Mouse (Mus musculus) ES-E14 (cell line): Measurements from ENCODE around the gene Sept9. TPM values are rescaled to one million over a fixed set of nuclear protein-coding genes. Genes with fewer than 3 reads are reported as not detected.

Experiments
- DNase-seq: peaks from one replicate; pipeline ENCODE4 v3.0.0-alpha.2; 2013; ENCODE audit warnings: low read depth, low spot score
- H3K27ac ChIP-seq: 2 replicates; pipeline ENCODE4 v1.5.1; 2012; ENCODE audit warnings: low read depth, mild to moderate bottlenecking, low read length, moderate library complexity, mixed read lengths; ENCODE audit not compliant: poor library complexity, insufficient read depth, severe bottlenecking
- H3K36me3 ChIP-seq: 2 replicates; pipeline ENCODE4 v1.6.1; 2012; ENCODE audit warnings: mild to moderate bottlenecking, low read length, moderate library complexity, mixed read lengths; ENCODE audit not compliant: control insufficient read depth, poor library complexity, insufficient read depth, severe bottlenecking
- H3K4me1 ChIP-seq, 2 experiments: fragments of 150-350 bp in 1 of 2; sonication (generic) in 1 of 2; 2 replicates each; pipeline ENCODE4 v1.6.1; 2012; ENCODE audit warnings: low read length in 2 of 2, mild to moderate bottlenecking in 1 of 2, mixed read lengths in 1 of 2; ENCODE audit not compliant: control insufficient read depth in 2 of 2, insufficient read depth in 2 of 2, poor library complexity in 1 of 2
- H3K4me3 ChIP-seq, 2 experiments: fragments of 150-350 bp in 1 of 2; sonication (generic) in 1 of 2; 2 replicates each; pipeline ENCODE4 v1.5.1; 2012; ENCODE audit warnings: low read length in 2 of 2, low read depth in 1 of 2, mild to moderate bottlenecking in 1 of 2, mixed read lengths in 1 of 2; ENCODE audit not compliant: insufficient read depth in 1 of 2, poor library complexity in 1 of 2, severe bottlenecking in 1 of 2
- H3K9ac ChIP-seq: 2 replicates; pipeline ENCODE4 v1.6.1; 2012; ENCODE audit warnings: low read depth, mild to moderate bottlenecking, low read length, mixed read lengths; ENCODE audit not compliant: poor library complexity, insufficient read depth, severe bottlenecking
- H3K9me3 ChIP-seq: fragments of 150-350 bp; sonication (generic); 2 replicates; pipeline ENCODE4 v1.6.1; 2012; ENCODE audit warnings: low read depth, mild to moderate bottlenecking, low read length; ENCODE audit not compliant: control insufficient read depth, insufficient read depth
- CHD2 ChIP-seq: IDR thresholded peaks from 2 replicates; pipeline ENCODE4 v1.6.1; 2014; ENCODE audit warnings: mild to moderate bottlenecking, low read depth, low read length, inconsistent platforms
- HCFC1 ChIP-seq: IDR thresholded peaks from 2 replicates; pipeline ENCODE4 v1.6.1; 2012; ENCODE audit warnings: low read length, inconsistent platforms, borderline replicate concordance; ENCODE audit not compliant: insufficient read depth
- MAFK ChIP-seq: IDR thresholded peaks from 2 replicates; pipeline ENCODE4 v1.6.1; 2014; ENCODE audit warnings: mild to moderate bottlenecking, low read depth, low read length, inconsistent platforms; ENCODE audit not compliant: insufficient read depth
- ZC3H11A ChIP-seq: IDR thresholded peaks from 2 replicates; pipeline ENCODE4 v1.6.1; 2012; ENCODE audit warnings: low read depth, mild to moderate bottlenecking, inconsistent platforms, low read length, borderline replicate concordance
- ZNF384 ChIP-seq: IDR thresholded peaks from 2 replicates; pipeline ENCODE4 v1.6.1; 2012; ENCODE audit warnings: low read depth, low read length, inconsistent platforms
- in situ Hi-C, 2 experiments: fragments of 600-800 bp; cut with MboI; formaldehyde crosslinking; loops; one replicate each; pipeline ENCODE4 v1.15.1; 2025; ENCODE audit warnings: low sequenced_read_pairs in 2 of 2, inconsistent platforms in 1 of 2; ENCODE audit not compliant: unreplicated experiment in 2 of 2
- total RNA-seq: library from RNA; depleted of rRNA; stranded (reverse); fragments of 300-350 nt; gene quantifications from 2 replicates; pipeline ENCODE4 v1.2.3, GENCODE M21; 2012

Gene Sept9
- total RNA-seq, 1 experiment = 65.7 TPM

GRCm38 (mm10) chr11:117224804-117225203 lies 25.3 kb downstream of the Sept9 start:
- no peak for DNase-seq
- Histone ChIP-seq H3K27ac (no peak overlapping the region), H3K36me3 (no peaks in the 10 kb centered on the region), H3K9me3 (no peaks in the 10 kb centered on the region), H3K4me1 (peaks cover 0 to 5% of the 10 kb centered on the region in 2 experiments; a peak in 1 of 4 replicates), H3K9ac (no peak overlapping the region), H3K4me3 (no peak overlapping the region)
- no peak for TF ChIP-seq ZC3H11A
- no peak for TF ChIP-seq CHD2
- no peak for TF ChIP-seq ZNF384
- no peak for TF ChIP-seq HCFC1
- no peak for TF ChIP-seq MAFK
- in situ Hi-C loops = no loop called here

GRCm38 (mm10) chr11:117225531-117226213 lies 26.2 kb downstream of the Sept9 start:
- Histone ChIP-seq H3K4me3 (no peak overlapping the region), H3K27ac (no peak overlapping the region), H3K4me1 (peaks cover 0 to 5% of the 10 kb centered on the region in 2 experiments; a peak in 1 of 4 replicates), H3K9ac (no peak overlapping the region), H3K36me3 (no peaks in the 10 kb centered on the region), H3K9me3 (no peaks in the 10 kb centered on the region)
- DNase-seq = no peak
- no peak for TF ChIP-seq HCFC1
- TF ChIP-seq ZNF384 = no peak
- TF ChIP-seq MAFK = no peak
- no peak for TF ChIP-seq CHD2
- in situ Hi-C loops = no loop called here

GRCm38 (mm10) chr11:117226214-117226535 lies 26.7 kb downstream of the Sept9 start:
- H3K9ac ChIP-seq = no peak overlapping the region
- H3K36me3 ChIP-seq = no peaks in the 10 kb centered on the region
- no peak for DNase-seq
- H3K4me1 ChIP-seq = peaks cover 0 to 5% of the 10 kb centered on the region in 2 experiments; a peak in 1 of 4 replicates
- in situ Hi-C loops = no loop called here
- no peak overlapping the region for H3K27ac ChIP-seq
- no peak overlapping the region for H3K4me3 ChIP-seq
- TF ChIP-seq HCFC1 (no peak), ZNF384 (no peak), MAFK (no peak), ZC3H11A (no peak), CHD2 (no peak)
- no peaks in the 10 kb centered on the region for H3K9me3 ChIP-seq

- Histone ChIP-seq H3K36me3 (no peaks in the 10 kb centered on the region), H3K9ac (no peak overlapping the region), H3K4me1 (peaks cover 2 to 7% of the 10 kb centered on the region in 2 experiments; a peak in 1 of 4 replicates), H3K27ac (no peak overlapping the region), H3K9me3 (no peaks in the 10 kb centered on the region), H3K4me3 (no peak overlapping the region)
- in situ Hi-C loops = no loop called here
- DNase-seq = no peak
- TF ChIP-seq CHD2 = no peak
- TF ChIP-seq MAFK = no peak
- no peak for TF ChIP-seq ZC3H11A
- no peak for TF ChIP-seq ZNF384
- no peak for TF ChIP-seq HCFC1
Measured at GRCm38 (mm10) chr11:117228139-117228538, 28.7 kb downstream of the Sept9 start.

- Histone ChIP-seq H3K27ac (no peak overlapping the region), H3K4me1 (peaks cover 2% of the 10 kb centered on the region in 2 experiments; a peak in 1 of 4 replicates), H3K9ac (no peak overlapping the region), H3K9me3 (no peaks in the 10 kb centered on the region), H3K4me3 (no peak overlapping the region), H3K36me3 (no peaks in the 10 kb centered on the region)
- no peak for TF ChIP-seq MAFK
- no peak for TF ChIP-seq ZNF384
- TF ChIP-seq CHD2 = no peak
- no peak for TF ChIP-seq ZC3H11A
- no peak for TF ChIP-seq HCFC1
- no peak for DNase-seq
- in situ Hi-C loops = loop anchor here in 1 of 2 experiments (5.0 kb wide), 1 partner anchor 126 kb away; no protein-coding TSS in a partner anchor
Measured at GRCm38 (mm10) chr11:117231551-117231950, 32.1 kb downstream of the Sept9 start.
